Mouse (Mus musculus) monocyte, adult 2 months (primary cell): ENCODE measurements around the gene Syn2.

Experiments used
- DNase-seq, 2 experiments: peaks; one replicate each; pipeline ENCODE4 v3.0.0; 2022; ENCODE audit warnings: low spot score in 2 of 2, low read depth in 1 of 2

Syn2 gene

DNA sequence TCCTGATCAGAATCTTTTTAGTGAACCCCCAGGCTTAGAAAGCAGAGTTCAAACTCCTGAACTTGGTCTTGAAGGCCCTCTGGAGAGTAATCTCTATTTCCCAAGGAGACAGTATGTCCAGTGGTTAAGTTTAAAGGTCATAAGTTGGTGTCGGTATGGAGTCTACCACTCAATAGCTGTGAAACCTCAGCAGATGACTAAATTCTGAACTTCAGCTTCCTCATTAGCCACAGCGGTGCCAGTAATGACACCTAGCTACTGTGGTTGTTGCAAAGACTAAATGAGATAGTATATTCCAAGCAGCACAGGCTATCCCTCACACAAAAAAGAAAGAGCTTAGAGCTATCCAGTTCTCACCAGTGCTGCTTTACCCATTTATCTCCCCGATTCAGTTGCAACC is 153.5 kb downstream of the Syn2 start:
- no peak for DNase-seq

DNA sequence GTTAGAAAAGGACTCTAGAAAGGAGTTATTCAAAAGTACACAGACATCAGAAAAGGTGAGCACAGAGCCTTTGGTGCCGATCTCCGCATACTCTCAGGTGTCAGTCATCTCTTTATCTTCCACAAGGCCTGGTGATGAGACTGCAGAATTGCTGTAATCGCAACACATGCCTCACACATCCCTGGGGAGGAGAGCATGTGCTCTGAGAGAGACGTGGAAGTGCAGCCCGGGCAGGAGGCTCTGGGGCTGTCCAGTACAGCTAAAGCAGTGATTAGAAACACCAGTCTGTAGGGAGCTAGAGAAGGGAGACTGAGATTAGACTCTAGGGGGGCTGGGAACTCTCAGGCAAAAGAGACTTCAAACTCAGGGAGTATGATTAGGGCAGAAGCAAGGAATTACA is 155.9 kb downstream of the Syn2 start:
- no peak for DNase-seq

DNA sequence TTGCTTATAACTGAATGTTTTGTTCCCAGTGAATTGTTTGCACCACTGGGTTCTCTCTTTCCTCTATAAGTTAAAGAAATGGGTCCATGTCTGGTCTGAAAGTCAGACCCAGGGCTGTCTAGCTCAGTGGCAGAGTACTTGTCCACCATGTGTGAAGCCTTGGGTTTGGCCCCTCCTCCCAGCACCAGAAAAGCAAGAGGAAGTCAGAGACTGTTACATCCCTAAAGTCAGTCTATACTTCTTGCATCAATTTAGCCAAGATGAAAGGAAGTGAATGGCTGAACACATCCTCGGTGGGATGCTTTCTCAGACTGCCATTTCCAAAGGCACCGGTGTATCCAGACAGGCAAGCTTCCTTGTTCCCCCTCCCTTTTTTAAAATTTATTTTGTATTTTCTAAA is 156.4 kb downstream of the Syn2 start:
- DNase-seq = no peak

DNA sequence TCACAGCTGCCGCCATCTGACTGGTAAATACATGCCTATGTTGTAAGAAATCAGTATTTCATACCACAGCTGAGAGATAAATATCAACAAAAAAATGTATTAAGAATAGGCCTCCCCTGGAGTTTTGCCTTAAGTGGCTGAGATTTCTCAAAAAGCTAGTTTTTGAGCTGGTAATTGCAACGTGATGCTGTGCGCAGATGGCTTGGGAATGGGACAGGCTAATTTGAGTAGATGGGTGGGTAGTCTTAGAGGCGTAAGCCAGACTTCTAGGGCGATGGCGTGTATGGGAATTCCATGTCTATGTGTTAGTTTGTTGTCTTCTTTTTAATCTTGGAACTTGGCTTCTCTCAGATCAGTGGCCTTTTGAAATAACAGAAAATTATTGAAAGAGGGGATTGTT is 157.1 kb downstream of the Syn2 start:
- no peak for DNase-seq

DNA sequence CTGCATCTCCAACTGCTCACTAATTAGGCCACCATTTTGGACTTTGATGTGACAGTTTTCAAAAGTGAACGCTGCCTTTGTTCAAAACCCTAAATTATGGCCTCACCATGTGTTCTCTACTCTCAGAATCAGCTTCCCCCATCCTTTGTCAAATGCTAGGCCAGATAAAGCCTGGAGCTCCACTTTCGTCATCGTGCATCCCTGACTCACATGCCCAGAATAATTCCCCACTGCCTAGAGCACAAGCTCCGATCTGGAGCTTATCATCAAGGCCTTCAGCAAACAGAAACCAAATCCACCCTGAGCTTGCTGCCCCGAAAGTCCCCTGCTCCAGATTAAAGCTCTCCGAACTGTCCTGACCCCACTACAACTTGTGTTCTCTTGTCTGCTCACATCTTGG is 157.9 kb downstream of the Syn2 start:
- DNase-seq = no peak

DNA sequence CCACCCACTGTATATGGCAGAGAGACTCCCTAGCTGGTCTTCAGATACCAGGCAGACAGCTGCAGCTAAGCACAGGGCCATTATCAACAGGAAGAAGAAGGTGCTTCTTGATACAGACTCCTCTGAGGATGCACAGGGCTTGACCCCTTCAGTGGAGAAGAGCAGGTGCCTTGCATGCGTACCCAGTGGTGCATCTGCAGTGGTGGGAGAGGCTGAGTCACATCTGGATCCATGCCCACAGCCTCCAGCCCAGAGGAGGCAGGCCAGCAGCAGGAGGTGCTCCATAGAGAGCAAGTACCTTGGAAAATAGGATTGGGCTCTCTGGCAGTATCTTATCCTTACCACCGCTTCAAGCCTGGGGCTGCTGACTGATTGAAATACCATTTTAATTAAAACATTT is 159.2 kb downstream of the Syn2 start:
- DNase-seq = no peak

DNA sequence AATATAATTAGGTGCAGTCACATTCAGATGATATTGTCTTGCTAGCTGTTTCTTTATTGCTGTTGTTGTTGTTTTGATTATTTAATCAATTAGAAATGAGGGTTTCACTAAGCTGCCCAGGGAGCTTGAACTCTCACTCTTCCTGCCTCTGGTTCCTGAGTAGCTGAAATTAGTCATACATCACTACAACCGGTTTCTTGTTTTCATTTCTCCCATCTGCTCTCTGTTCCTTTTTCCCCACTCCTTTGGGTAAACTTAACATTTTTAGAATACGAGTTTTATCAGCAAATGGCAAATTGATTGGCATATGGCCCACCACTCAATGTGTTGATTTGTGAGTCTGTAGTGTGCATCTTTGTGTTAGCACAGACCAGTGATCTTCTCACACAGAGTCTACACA is 172.4 kb downstream of the Syn2 start:
- DNase-seq = no peak

DNA sequence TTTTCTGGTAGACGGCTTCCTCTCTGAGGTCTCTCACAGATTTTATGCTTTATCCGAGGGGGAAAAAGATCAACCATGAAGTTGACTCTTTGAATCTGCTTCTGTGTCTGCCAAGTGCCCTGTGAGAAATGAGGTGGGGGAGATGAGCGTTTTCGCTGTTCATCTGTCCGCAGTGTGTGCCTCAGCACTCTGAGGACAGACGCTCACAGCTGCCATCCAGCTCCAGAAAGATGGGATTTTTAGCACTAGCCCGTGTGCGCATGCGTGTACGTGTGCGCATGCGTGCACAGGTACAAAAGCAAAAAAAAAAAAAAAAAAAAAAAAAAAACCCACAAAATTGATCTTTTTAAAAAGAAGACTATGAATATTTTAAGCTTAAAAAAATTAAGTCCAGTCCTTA is 178.1 kb downstream of the Syn2 start:
- DNase-seq = no peak

DNA sequence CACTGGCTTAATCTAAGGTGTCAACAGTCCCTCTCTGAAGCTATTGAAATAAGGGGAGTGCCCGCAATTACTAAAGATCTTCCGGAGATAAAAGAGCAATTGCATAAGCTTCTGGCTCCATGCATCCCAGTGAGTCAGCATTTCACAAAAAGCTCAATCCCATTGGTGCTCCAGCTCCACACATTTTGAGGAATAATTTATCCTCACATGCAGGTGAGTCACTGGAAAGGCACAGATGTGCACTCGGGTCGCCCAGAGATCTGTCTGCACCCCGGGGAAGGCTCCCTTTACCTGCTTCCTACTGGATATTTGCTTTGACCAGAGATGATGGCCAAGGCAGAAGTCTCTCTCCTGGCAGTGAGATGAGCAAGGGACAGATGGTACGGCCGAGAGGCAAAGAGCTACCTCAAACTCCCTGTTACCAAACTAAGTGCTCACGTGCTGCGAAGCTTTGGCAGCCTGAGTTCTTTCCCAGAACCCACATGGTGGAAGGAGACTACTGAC is 178.6 kb downstream of the Syn2 start:
- DNase-seq = no peak

DNA sequence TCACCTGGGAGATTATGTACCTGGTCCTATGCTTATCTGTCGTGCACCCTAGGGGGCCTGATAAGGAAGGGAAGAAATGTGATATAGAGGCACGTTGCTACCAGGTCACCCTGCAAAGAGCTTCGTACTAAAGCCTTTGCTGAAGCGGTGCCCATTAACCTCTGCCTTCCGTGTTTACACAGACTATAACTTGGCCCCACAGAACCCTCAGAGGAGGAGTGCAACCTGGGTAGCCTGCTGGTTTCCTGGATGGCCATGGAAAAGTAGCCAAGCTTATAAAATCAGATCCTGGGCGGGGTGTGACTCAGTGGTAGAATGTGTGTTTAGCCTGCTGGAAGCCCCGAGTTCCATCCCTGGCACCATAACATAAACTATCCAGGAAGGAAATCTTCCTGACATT is 179.2 kb downstream of the Syn2 start:
- DNase-seq = no peak

DNA sequence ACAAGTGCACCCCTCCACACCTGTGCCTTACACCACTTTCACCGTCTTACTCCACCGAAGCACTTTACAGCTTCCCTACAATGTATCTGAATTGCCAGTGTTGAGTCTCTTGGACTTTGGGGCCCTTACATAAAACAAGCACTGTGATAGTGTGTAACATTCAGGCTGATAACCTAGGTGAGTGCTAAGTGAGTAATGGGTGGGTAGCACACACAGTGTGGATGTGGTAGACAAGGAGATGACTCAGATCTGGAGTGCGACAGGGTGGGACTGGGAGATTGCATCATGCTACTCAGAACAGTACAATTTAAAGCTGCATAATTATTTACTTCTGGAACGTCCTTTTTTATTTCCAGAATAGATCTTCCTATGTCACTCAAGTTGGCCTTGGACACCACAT is 181.1 kb downstream of the Syn2 start:
- no peak for DNase-seq

DNA sequence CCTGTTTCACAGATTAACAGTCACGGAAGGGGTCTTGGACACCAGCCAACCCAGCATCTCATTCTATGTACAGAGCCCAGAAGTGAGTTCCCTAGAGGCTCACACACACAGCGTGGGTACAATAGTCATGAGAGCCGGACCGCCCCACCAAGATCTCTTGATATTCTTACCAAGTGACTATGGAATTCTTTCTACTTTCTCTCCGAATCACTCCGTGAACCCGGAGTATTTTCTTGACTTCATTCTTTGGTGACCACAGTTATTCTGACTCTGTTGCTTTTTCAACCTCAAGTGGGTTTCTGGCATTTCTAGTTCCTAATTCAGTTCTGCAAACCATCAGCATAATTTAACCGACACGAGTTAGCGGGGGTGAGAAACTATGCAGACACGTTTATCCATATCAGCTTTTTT is 182.1 kb downstream of the Syn2 start:
- DNase-seq = no peak

DNA sequence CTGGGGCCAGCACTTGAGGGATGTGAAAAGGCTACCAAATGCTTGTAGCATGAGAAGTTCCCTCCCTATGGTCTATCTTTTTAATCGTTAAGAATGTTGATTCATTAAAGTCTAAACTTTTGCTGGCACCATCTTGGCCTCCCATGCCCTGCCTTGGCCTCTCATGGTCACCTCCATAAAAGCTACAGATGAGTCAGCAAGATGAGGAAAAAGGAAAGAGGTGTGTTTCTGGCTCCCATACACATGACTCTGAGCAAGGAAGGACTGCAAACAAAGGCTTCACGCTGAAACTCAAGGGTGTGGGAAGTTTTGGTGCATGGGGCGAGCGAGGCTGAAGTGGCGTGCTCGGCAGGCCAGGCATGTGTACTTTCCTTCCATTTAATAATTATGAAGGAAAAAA is 184.1 kb downstream of the Syn2 start:
- DNase-seq = no peak

DNA sequence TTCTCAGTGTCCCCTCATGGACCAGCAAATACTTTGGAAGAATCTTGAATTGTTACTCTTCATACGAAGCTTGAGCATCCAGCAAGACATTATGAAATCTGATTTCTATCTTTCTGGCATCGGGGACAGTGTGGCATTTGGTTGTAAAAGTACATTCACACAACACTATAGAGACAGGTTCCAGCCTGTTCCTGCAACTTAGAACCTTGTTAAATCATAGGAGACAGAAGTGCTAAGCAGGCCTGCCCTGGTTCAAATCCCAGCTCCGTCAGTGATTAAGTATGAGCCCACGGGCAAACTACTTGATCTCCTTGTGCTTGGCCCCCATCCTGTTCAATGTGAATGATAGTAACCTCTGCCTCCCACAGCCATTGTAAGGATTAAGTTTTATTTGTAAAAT is 185.0 kb downstream of the Syn2 start:
- no peak for DNase-seq

DNA sequence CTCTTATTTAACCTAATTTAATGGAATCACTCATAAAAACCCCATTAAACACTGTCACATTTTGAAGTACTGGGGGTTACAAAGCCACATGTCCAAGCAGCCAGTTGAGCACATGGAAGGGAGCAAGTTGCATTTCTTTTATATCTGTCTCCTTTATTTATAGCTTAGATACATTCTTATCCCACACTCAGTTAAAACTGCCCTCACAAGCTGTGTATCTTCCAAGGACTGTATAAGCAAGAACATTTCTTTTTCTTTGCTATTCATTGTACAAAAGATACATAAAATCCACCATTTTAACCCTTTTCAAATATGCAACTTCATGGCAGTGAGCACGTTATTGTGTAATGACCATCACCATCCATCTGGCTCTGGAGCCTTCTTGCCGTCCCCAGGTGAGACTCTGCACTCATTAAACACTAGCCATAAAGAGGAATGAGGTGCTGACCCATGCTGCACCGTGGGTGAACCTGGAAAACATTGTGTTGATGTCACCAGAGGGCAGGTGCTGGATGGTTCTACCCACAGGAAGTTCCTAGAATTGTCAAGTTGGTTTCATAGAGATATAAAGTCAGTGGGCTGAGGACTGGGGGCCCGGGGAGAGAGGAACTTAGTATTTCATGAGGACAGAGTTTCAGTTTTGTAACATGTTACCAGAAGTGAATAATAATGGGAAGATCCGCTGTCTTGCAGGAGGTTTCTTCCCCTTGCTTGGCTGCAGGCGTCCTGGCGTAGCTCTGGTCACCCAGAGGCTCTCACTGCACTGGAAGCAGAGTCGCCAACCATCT is 186.4 kb downstream of the Syn2 start:
- DNase-seq = peak in 1 of 2 experiments; percentile 31

DNA sequence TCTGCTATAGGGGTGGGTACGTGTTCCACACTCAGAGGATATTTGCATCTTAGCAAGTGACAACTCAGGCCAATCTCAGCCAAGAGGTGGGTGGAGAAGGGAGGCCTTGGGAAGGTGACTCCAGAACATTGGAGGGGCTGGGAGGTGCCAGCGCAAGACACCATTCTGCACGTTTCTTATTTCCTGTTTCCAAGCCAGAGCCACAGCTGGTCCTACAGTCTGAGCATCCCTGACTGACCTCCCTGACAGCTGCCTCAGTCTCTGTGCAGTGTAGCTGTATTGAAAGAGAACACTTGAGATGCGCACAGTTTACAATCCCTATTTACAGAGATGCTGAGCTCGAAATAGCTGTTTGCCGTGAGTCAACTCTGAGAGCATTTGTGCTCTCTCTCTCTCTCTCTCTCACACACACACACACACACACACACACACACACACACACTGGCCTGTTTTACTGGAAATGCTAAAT is 187.2 kb downstream of the Syn2 start:
- DNase-seq = no peak

DNA sequence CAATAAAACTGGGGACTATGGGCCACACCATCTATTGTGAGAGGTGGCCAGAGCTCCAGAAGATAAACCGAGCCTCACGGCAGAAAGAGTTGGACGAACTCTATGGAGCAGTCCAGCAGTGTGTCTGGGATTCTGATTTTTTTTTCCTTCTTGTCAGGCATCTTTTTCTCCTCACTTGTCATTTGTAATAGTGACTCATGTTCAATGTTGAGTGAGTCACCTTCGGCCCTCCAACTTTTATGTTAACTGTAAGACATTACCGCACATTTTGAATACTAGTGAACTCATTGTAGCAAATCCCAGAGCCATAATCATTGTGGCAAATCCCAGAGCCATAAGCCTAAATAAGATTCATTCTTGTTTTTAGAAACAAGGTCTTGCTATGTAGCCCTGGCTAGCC is 188.3 kb downstream of the Syn2 start:
- no peak for DNase-seq

DNA sequence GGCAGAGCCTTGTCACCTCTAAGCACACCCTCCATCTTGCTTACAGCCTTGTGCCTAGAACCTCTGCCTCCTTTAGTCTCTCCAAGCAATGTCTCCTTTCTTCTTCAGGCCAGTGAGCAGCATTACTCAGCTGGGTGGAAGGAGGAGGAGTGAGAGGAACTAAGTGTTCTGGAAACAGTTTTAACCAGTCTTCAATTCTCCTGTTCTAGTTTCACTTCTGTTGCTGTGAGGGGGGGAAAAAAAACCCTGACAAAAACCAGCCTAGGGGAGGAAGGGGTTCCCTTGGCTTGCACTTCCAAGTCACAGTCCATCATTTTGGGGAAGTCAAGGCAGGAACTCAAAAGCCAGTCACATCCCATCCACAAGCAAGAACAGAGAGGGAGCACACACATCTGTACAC is 196.3 kb downstream of the Syn2 start:
- peak in 1 of 2 experiments; percentile 27 for DNase-seq
